Mouse (Mus musculus): ENCODE measurements at regions not wholly inside any gene's neighbourhood (a gene's known extent, or its start where the extent isn't known, plus 50 kb on each side); places are given as distances from the start of the nearest gene placed in this dataset.

DNA sequence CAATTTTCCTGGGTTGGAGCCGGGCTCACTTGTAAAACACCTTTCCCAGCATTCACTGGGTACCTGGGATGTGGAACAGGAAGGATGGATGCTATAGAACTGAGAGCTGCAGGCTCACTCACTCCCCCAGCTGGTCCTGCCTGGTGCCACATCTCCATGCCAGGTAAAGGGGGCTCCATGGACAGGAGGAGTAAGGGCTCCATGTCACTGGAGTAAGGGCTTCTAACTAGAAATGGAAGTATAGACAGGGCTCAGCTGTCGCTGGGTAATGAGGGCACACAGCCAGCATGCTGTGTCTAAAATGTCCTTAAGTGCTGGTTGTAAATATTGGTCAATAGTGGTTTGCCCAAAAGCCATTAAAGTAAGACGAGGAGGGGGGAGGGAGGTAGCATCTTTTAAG, 99.4 kb upstream of the Gpr12 start:
- no peak for DNase-seq

- no peak for DNase-seq
Measured at GRCm38 (mm10) chr5:146683554-146683953, 98.5 kb upstream of the Gpr12 start.

GRCm38 (mm10) chr5:146682893-146683292, 97.9 kb upstream of the Gpr12 start:
- DNase-seq: no peak

GRCm38 (mm10) chr5:146681512-146681911, 96.5 kb upstream of the Gpr12 start:
- DNase-seq: no peak

- no peak for DNase-seq
Measured at GRCm38 (mm10) chr5:146679198-146679681, 94.2 kb upstream of the Gpr12 start.

DNA sequence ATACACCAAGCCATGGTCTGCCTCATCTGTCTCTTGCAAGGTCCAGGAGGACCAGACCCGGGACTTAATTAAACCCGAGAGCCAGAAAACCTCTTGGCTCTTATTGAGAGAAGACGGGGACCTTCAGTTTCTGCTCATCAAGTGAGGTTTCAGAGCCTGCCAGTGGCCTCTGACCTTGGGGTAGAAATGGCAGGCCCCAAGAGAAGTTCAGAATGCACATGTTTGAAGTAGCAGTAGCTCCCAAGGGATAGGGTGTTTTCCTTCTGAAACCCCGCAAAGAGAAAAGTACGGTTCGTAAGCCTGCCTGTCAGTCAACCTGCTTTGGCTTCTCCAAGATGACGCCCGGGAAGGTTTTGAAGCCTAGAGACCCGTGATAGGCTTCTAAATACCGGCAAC, 93.7 kb upstream of the Gpr12 start:
- DNase-seq: no peak

GRCm38 (mm10) chr5:146678049-146678774, 93.2 kb upstream of the Gpr12 start:
- DNase-seq: no peak

DNA sequence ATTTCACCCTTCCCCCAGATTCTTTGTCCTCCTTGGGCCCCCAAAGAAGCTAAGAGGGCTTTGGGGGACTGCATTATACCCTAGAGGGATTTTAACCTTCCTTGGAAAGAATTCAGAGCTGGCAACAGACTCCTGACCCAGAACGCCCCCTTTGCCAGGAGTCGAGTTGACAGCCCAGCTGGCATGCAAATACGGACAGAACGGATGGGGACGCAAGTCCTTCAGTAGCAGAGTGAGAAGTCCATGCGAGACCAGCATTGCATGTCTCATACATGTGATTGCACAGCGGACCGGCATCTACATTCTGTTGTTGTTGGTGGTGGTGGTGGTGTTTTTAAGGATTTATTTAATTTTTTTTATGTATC, 92.1 kb upstream of the Gpr12 start:
- DNase-seq: no peak

DNA sequence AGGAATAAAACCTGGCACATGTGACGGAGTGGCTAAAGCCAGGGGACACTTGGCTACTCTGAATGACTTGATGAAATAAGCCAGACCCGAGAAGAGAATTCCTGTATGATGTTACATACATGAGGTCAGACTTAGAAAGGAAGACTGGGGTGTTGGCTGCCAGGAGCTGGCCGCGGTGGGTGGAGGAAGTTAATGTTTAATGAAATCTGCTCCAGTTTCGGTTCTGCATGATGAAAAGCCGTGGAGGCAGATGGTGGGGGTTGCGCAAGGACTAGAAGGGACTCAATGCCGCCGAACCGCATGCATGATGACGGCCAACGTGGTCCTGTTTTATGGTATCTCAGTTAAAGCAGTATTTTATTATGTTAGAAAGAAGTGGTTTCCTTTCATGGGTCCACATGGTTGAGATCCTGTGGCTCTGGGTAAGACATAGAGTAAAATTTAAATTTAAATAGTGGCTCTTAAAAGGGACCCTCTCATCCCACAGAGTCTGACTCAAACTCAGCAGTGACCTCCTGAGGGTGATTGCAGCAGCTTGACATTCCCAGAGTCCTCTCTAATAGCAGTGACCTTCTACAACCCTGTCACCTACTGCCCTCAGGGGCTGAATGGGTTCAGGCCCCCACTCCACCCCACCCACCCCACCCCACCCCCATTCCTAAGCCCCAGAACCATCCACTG, 91.6 kb upstream of the Gpr12 start:
- no peak for DNase-seq

- no peak for DNase-seq
Measured at GRCm38 (mm10) chr5:146675887-146676277, 90.8 kb upstream of the Gpr12 start.

- DNase-seq: peak; percentile 65 to 72
Measured at GRCm38 (mm10) chr5:146675006-146675886, 90.2 kb upstream of the Gpr12 start.

DNA sequence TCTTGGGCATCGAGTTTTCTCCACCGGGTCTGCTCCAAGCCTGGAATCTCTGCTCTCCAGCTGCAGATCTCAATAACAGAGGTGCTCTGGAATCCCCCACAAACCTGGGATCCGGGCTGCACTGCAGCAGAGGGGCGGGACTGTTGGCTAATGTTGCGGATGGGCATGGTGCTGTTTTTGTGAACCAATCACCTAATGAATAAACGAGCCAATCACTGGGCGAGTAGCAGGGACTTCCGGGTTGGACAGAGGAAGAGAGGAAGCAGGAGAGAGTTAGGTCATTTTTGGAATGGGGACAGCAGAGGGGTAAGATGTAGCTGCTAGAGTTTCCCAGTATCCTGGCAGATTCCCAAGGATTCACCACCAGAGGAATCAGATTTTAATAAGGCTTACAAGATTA, 76.7 kb upstream of the Gpr12 start:
- no peak for DNase-seq

- no peak for DNase-seq
Measured at GRCm38 (mm10) chr5:146657228-146657627, 72.2 kb upstream of the Gpr12 start.

- DNase-seq: no peak
Measured at GRCm38 (mm10) chr5:146655394-146655793, 70.4 kb upstream of the Gpr12 start.

- DNase-seq: peak; percentile 14 to 20
Measured at GRCm38 (mm10) chr5:146653686-146654450, 68.8 kb upstream of the Gpr12 start.

DNA sequence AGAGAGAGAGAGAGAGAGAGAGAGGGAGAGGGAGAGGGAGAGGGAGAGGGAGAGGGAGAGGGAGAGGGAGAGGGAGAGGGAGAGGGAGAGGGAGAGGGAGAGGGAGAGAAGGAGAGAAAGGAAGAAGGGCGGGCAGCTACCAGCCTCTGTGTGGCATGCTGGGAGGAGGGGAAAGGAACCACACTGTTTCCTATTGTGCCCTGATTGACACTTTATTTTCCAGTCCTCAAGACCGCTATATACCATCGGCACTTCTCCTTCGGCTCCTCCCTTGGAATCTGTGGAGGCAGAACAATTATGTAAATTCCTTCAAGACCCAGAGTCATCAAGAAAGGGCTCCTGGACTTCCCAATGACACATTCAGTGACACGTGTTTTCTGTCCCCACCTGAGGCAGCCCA, 67.8 kb upstream of the Gpr12 start:
- no peak for DNase-seq

- DNase-seq: no peak
Measured at GRCm38 (mm10) chr5:146648519-146649060, 63.6 kb upstream of the Gpr12 start.

- DNase-seq: no peak
Measured at GRCm38 (mm10) chr5:146647628-146648380, 62.8 kb upstream of the Gpr12 start.

DNA sequence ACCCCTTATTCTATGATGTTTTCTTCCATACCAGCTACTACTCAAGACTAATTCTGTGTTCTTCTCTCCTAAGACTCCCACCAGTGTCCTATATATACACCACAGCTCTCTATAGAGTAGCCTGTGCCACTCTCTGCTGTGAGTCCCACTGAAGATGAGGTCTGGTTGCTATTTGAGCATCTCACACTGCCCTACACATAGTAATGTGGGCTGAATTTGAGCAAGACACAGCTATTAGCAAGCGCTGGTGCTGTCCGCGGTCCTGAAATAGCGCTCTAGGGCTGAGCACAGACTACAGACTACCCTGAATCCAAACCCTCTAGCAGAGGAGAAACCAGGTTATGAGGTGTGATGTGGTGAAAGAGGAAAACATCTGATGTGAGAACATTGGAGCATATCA, 59.5 kb upstream of the Gpr12 start:
- DNase-seq: no peak

DNA sequence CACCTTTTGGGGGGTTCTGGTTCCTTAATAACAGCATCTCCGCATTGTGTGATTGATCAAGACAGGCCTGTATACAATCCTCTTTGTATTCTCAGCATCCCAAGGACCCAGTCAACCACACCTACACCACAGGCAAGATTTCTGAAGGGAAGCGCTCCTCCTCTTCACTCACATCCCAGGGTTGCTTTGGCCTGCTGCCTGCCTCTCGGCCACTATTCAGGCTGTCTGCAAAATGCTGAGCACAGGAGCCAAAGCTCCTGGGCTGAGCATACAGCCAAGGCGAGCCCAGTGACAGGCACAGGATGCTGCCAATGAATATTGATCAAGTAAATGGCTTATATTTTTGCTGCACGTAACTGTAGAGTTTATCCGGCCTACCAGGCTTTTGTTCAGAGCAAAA, 56.9 kb upstream of the Gpr12 start:
- no peak for DNase-seq

DNA sequence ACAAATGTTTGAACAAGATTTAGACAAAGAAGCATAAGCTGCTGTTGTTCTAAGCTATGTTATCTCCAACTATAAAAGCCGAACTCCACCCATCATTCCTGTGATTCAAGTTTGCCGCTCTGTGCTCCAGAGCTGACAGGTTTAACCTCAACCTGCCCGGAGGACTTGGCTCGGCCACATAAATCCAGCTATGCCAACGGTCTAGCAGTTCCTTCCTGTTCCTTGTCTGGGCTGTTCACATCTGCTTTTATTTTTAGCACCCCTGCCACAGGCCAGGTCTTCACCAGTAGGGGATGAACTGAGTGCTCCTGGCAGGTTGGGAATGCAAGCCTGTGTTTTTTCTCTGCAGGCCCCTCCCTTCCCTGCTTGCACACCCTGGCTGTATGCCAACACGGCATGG, 51.8 kb upstream of the Gpr12 start:
- no peak for DNase-seq

Measured in cerebellum, postnatal 36 days (tissue).